Mouse (Mus musculus): ENCODE data around the gene Gm45015.

- TF ChIP-seq CTCF (IDR thresholded peaks at IDR 0.05; ENCODE audit: control insufficient read depth, insufficient read depth, insufficient read length): no peak
- TF ChIP-seq MAX (IDR thresholded peaks at IDR 0.05): no peak
Observed at GRCm38 (mm10) chrX:73384924-73385323, 48.3 kb upstream of the Gm45015 start.
